Mouse (Mus musculus) embryonic facial prominence, embryonic 11.5 days (tissue): ENCODE data around the gene Jph3. TPM values are rescaled to one million over a fixed set of nuclear protein-coding genes. Genes with fewer than 3 reads are reported as not detected.

Experiments
- ATAC-seq: fragments of 200-750 bp; cut with Nextera tagmentation; replicated peaks from 2 replicates; pipeline ENCODE4 v1.8.0; 2017; ENCODE audit warnings: low read depth; ENCODE audit not compliant: insufficient number of reproducible peaks, low FRiP score, low TSS enrichment
- DNase-seq: peaks from one replicate; pipeline ENCODE4 v3.0.0-alpha.2; 2015; ENCODE audit warnings: low spot score
- H3K27ac ChIP-seq: fragments of 300-500 bp; sonication (generic); replicated peaks from 2 replicates; pipeline ENCODE4 v1.5.1; 2014; ENCODE audit warnings: mild to moderate bottlenecking, low read depth, low read length, control low read depth
- H3K27me3 ChIP-seq: fragments of 300-500 bp; sonication (generic); 2 replicates; pipeline ENCODE4 v1.6.1; 2014; ENCODE audit warnings: mild to moderate bottlenecking, low read length, moderate library complexity, mixed read lengths; ENCODE audit not compliant: control insufficient read depth, insufficient read depth
- H3K36me3 ChIP-seq: fragments of 300-500 bp; sonication (generic); replicated peaks from 2 replicates; pipeline ENCODE4 v1.6.1; 2014; ENCODE audit warnings: low read depth, mild to moderate bottlenecking, low read length, moderate library complexity, mixed read lengths; ENCODE audit not compliant: control insufficient read depth, insufficient read depth
- H3K4me1 ChIP-seq: fragments of 300-500 bp; sonication (generic); 2 replicates; pipeline ENCODE4 v1.6.1; 2014; ENCODE audit warnings: low read length, mixed read lengths; ENCODE audit not compliant: control insufficient read depth, insufficient read depth
- H3K4me2 ChIP-seq: fragments of 300-500 bp; sonication (generic); 2 replicates; pipeline ENCODE4 v1.6.1; 2014; ENCODE audit warnings: low read depth, mild to moderate bottlenecking, control low read depth, low read length, moderate library complexity
- H3K4me3 ChIP-seq: fragments of 300-500 bp; sonication (generic); 2 replicates; pipeline ENCODE4 v1.5.1; 2014; ENCODE audit warnings: low read depth, low read length, control low read depth
- H3K9ac ChIP-seq: fragments of 300-500 bp; sonication (generic); replicated peaks from 2 replicates; pipeline ENCODE4 v1.6.1; 2014; ENCODE audit warnings: mild to moderate bottlenecking, control low read depth, low read length
- H3K9me3 ChIP-seq: fragments of 300-500 bp; sonication (generic); replicated peaks from 2 replicates; pipeline ENCODE4 v1.6.1; 2016; ENCODE audit warnings: mild to moderate bottlenecking, low read length, inconsistent platforms, mixed read lengths; ENCODE audit not compliant: control insufficient read depth
- WGBS: fragments of 180-500 bp; shearing (Covaris S2); extraction: QIAGEN DNeasy Blood & Tissue Kit; methylation state at CpG from one replicate; pipeline ENCODE4 v1.1.7; 2014; 5-methylcytosine and 5-hydroxymethylcytosine counted together
- polyA plus RNA-seq: library from polyadenylated mRNA; unstranded; fragments of >200 nt; fragmentation: Nextera tagmentation; extraction: Ambion mirVana; gene quantifications from 2 replicates; pipeline ENCODE4 v1.2.1, GENCODE M21; 2014

The Jph3 gene
- polyA plus RNA-seq, 1 experiment from 2014 or later = 4.1 TPM

- Histone ChIP-seq H3K27me3 (no peaks in the 10 kb centered on the region), H3K36me3 (no peaks in the 10 kb centered on the region), H3K4me3 (no peak overlapping the region), H3K9me3 (no peaks in the 10 kb centered on the region), H3K4me2 (peak overlapping the region; percentile 19; the same call in 1 of the 2 replicates), H3K4me1 (no peaks in the 10 kb centered on the region; the same call in 1 of the 2 replicates), H3K27ac (no peak overlapping the region), H3K9ac (no peak overlapping the region; the same call in 1 of the 2 replicates)
- DNase-seq (peak; percentile 95), ATAC-seq (peak; percentile 79)
- 31% methylated on average over 12 of the region's 12 CpGs for WGBS
Measured at GRCm38 (mm10) chr8:121717982-121718425, 11.4 kb upstream of the Jph3 start.

GRCm38 (mm10) chr8:121718925-121719324 is 10.5 kb upstream of the Jph3 start:
- H3K27me3 ChIP-seq = no peaks in the 10 kb centered on the region
- H3K27ac ChIP-seq = no peak overlapping the region
- ATAC-seq (no peak), DNase-seq (no peak)
- H3K9ac ChIP-seq = no peak overlapping the region
- 52% methylated on average over 6 of the region's 6 CpGs for WGBS
- no peaks in the 10 kb centered on the region for H3K36me3 ChIP-seq
- H3K4me2 ChIP-seq = no peak overlapping the region
- H3K4me3 ChIP-seq = no peak overlapping the region
- H3K9me3 ChIP-seq = no peaks in the 10 kb centered on the region
- H3K4me1 ChIP-seq = no peaks in the 10 kb centered on the region; the same call in 1 of the 2 replicates

GRCm38 (mm10) chr8:121721072-121721471 is 8.4 kb upstream of the Jph3 start:
- DNase-seq (no peak), ATAC-seq (no peak)
- no peak overlapping the region for H3K27ac ChIP-seq
- no peaks in the 10 kb centered on the region for H3K27me3 ChIP-seq
- no peak overlapping the region for H3K4me3 ChIP-seq
- H3K9ac ChIP-seq = no peak overlapping the region
- no peaks in the 10 kb centered on the region for H3K9me3 ChIP-seq
- WGBS = 58% methylated on average over 6 of the region's 6 CpGs
- H3K36me3 ChIP-seq = no peaks in the 10 kb centered on the region
- no peak overlapping the region for H3K4me2 ChIP-seq
- no peaks in the 10 kb centered on the region; the same call in 1 of the 2 replicates for H3K4me1 ChIP-seq

- H3K4me2 ChIP-seq = no peak overlapping the region
- ATAC-seq (no peak), DNase-seq (no peak)
- H3K27ac ChIP-seq = no peak overlapping the region
- no peaks in the 10 kb centered on the region for H3K36me3 ChIP-seq
- no peak overlapping the region for H3K4me3 ChIP-seq
- no peaks in the 10 kb centered on the region for H3K4me1 ChIP-seq
- H3K9ac ChIP-seq = no peak overlapping the region
- H3K27me3 ChIP-seq = peaks cover 11% of the 10 kb centered on the region
- no peaks in the 10 kb centered on the region for H3K9me3 ChIP-seq
- WGBS = 72% methylated on average over 12 of the region's 12 CpGs
Measured at GRCm38 (mm10) chr8:121723846-121724245, 5.6 kb upstream of the Jph3 start.

- ATAC-seq = no peak
- 53% methylated on average over 3 of the region's 3 CpGs for WGBS
- H3K27me3 ChIP-seq = peaks cover 44% of the 10 kb centered on the region
- no peak overlapping the region for H3K4me2 ChIP-seq
- no peaks in the 10 kb centered on the region; the same call in 1 of the 2 replicates for H3K4me1 ChIP-seq
- no peak overlapping the region for H3K9ac ChIP-seq
- H3K9me3 ChIP-seq = no peaks in the 10 kb centered on the region
- no peaks in the 10 kb centered on the region for H3K36me3 ChIP-seq
- no peak for DNase-seq
- H3K27ac ChIP-seq = no peak overlapping the region
- H3K4me3 ChIP-seq = no peak overlapping the region
Measured at GRCm38 (mm10) chr8:121727164-121727563, 2.3 kb upstream of the Jph3 start.

GRCm38 (mm10) chr8:121729754-121730153 is 331 bp downstream of the Jph3 start:
- under 1% methylated on average over 42 of the region's 54 CpGs for WGBS
- Histone ChIP-seq H3K27me3 (peaks cover 55% of the 10 kb centered on the region), H3K36me3 (no peaks in the 10 kb centered on the region), H3K9me3 (no peaks in the 10 kb centered on the region), H3K9ac (peak overlapping the region; percentile 41), H3K27ac (no peak overlapping the region), H3K4me2 (peak overlapping the region; percentile 88), H3K4me1 (no peaks in the 10 kb centered on the region; the same call in 1 of the 2 replicates), H3K4me3 (peak overlapping the region; percentile 52)
- no peak for ATAC-seq
- DNase-seq = peak; percentile 20

- DNase-seq (peak; percentile 53), ATAC-seq (no peak)
- H3K36me3 ChIP-seq = no peaks in the 10 kb centered on the region
- no peaks in the 10 kb centered on the region; the same call in 1 of the 2 replicates for H3K4me1 ChIP-seq
- H3K27me3 ChIP-seq = peaks cover 55% of the 10 kb centered on the region
- peak overlapping the region; percentile 41 for H3K9ac ChIP-seq
- peak overlapping the region; percentile 52 for H3K4me3 ChIP-seq
- WGBS = under 1% methylated on average over 50 of the region's 60 CpGs
- H3K4me2 ChIP-seq = peak overlapping the region; percentile 88
- no peak overlapping the region for H3K27ac ChIP-seq
- H3K9me3 ChIP-seq = no peaks in the 10 kb centered on the region
Measured at GRCm38 (mm10) chr8:121730170-121730569, 747 bp downstream of the Jph3 start.

GRCm38 (mm10) chr8:121730646-121731045 is 1.2 kb downstream of the Jph3 start:
- ATAC-seq (no peak), DNase-seq (no peak)
- Histone ChIP-seq H3K27ac (no peak overlapping the region), H3K4me2 (peak overlapping the region; percentile 88), H3K4me1 (no peaks in the 10 kb centered on the region; the same call in 1 of the 2 replicates), H3K9ac (peak overlapping the region; percentile 41; the same call in 1 of the 2 replicates), H3K9me3 (no peaks in the 10 kb centered on the region), H3K4me3 (peak overlapping the region; percentile 52), H3K27me3 (peaks cover 55% of the 10 kb centered on the region), H3K36me3 (no peaks in the 10 kb centered on the region)
- WGBS = under 1% methylated on average over 36 of the region's 37 CpGs
